Mouse (Mus musculus) lung, embryonic 15.5 days (tissue): ENCODE results near the gene Slc5a10. TPM values are rescaled to one million over a fixed set of nuclear protein-coding genes. Genes with fewer than 3 reads are reported as not detected.
A peak's percentile ranks its signal among the peaks of the same experiment; 100 is the strongest.

Source experiments
- ATAC-seq: fragments of 200-750 bp; cut with Nextera tagmentation; 2 replicates; pipeline ENCODE4 v1.8.0; 2017; ENCODE audit warnings: moderate number of reproducible peaks, borderline replicate concordance; ENCODE audit not compliant: low FRiP score, low TSS enrichment; ENCODE audit errors: extremely low read depth
- H3K27ac ChIP-seq: fragments of 300-500 bp; sonication (generic); 2 replicates; pipeline ENCODE4 v1.5.1; 2015; ENCODE audit warnings: moderate library complexity, mild to moderate bottlenecking, inconsistent platforms
- H3K27me3 ChIP-seq: fragments of 300-500 bp; sonication (generic); 2 replicates; pipeline ENCODE4 v1.6.1; 2015; ENCODE audit warnings: inconsistent platforms
- H3K36me3 ChIP-seq: fragments of 300-500 bp; sonication (generic); 2 replicates; pipeline ENCODE4 v1.6.1; 2015; ENCODE audit warnings: inconsistent platforms
- H3K4me1 ChIP-seq: fragments of 300-500 bp; sonication (generic); 2 replicates; pipeline ENCODE4 v1.6.1; 2015; ENCODE audit warnings: inconsistent platforms
- H3K4me2 ChIP-seq: fragments of 300-500 bp; sonication (generic); 2 replicates; pipeline ENCODE4 v1.6.1; 2015; ENCODE audit warnings: inconsistent platforms, mild to moderate bottlenecking, moderate library complexity
- H3K4me3 ChIP-seq: fragments of 300-500 bp; sonication (generic); 2 replicates; pipeline ENCODE4 v1.5.1; 2015; ENCODE audit warnings: mild to moderate bottlenecking, inconsistent platforms
- H3K9ac ChIP-seq: fragments of 300-500 bp; sonication (generic); 2 replicates; pipeline ENCODE4 v1.6.1; 2015; ENCODE audit warnings: inconsistent platforms
- H3K9me3 ChIP-seq: fragments of 300-500 bp; sonication (generic); 2 replicates; pipeline ENCODE4 v1.6.1; 2016; ENCODE audit warnings: inconsistent platforms
- WGBS: fragments of 180-500 bp; shearing (Covaris S2); methylation state at CpG from one replicate; pipeline ENCODE4 v1.1.7; 2015; 5-methylcytosine and 5-hydroxymethylcytosine counted together
- polyA plus RNA-seq: library from polyadenylated mRNA; unstranded; fragments of >200 nt; fragmentation: Nextera tagmentation; extraction: Ambion mirVana; gene quantifications from 2 replicates; pipeline ENCODE4 v1.2.1, GENCODE M21; 2015

The Slc5a10 gene
- polyA plus RNA-seq, 1 experiment from 2014 or later = not detected

DNA sequence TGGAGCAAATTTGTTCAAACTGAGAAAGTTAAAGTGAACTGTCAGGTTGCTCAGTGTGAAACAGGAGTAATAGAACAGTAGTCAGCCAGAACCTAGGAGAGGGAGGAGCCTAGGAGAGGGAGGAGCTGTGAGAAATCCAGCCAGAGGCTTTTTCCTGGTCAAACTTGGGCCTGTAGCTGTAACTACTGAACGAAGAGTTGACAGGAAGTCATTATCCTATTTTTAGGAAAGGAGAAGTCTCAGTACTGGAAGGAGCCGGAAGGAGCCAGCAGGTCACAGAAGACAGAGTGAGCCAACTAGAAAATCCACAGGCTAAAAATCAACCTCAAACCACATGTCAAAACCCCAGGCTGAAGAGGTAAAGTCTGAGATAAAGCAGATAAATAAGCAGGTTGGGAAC, 7.4 kb upstream of the Slc5a10 start:
- Histone ChIP-seq H3K9me3 (no peaks in the 10 kb centered on the region), H3K9ac (no peak overlapping the region), H3K36me3 (peaks cover 39% of the 10 kb centered on the region), H3K27me3 (no peaks in the 10 kb centered on the region), H3K4me1 (no peaks in the 10 kb centered on the region), H3K4me2 (no peak overlapping the region), H3K27ac (no peak overlapping the region), H3K4me3 (no peak overlapping the region)
- WGBS = 51% methylated on average over 2 of the region's 2 CpGs
- no peak for ATAC-seq

DNA sequence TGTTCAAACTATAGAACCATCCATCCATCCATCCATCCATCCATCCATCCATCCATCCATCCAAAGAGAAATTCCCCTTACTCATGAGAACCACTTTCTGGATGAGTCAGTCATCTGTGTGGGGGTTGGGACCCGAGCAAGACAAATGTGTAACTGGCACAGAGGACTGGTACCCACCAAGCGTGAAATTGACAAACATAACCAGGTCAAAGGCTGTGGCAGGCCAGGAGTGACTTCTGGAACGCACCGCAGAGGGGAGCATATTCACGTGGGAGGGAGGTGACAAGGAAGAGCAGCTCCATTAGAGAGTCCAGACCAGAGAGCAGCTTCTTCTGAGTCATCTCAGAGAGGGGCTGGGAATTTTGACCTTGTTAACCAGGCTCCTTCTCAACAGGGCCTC, 1.5 kb upstream of the Slc5a10 start:
- no peak overlapping the region for H3K4me3 ChIP-seq
- 0 out of 2 replicates have a peak, but pooled peaks cover under 1% of the 10 kb centered on the region for H3K36me3 ChIP-seq
- ATAC-seq = no peak
- no peaks in the 10 kb centered on the region for H3K9me3 ChIP-seq
- H3K4me1 ChIP-seq = no peaks in the 10 kb centered on the region
- H3K27me3 ChIP-seq = no peaks in the 10 kb centered on the region
- WGBS = 69% methylated on average over 5 of the region's 5 CpGs
- H3K27ac ChIP-seq = no peak overlapping the region
- H3K4me2 ChIP-seq = no peak overlapping the region
- no peak overlapping the region for H3K9ac ChIP-seq

DNA sequence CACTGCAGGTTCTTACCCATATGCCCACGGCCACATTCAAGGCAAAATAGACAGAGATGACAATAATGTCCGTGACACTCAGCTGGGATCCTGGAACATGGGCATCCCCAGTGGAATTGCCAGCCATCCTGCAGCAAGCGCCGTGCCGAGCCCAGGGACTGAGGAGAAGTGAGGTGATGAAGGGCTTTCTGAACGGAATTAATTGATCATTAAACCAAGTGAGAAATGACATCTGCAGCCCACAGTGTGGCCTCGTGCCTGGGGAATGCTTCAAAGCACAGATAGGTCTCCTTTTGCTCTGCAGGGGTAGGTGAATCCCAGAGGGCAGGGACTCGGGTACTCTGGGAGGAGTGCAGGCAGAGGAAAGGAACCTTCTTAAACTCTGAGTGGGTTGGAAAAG, 800 bp downstream of the Slc5a10 start:
- Histone ChIP-seq H3K36me3 (no peaks in the 10 kb centered on the region), H3K4me3 (no peak overlapping the region), H3K27ac (no peak overlapping the region), H3K4me2 (no peak overlapping the region), H3K9ac (no peak overlapping the region), H3K27me3 (no peaks in the 10 kb centered on the region), H3K4me1 (no peaks in the 10 kb centered on the region), H3K9me3 (no peaks in the 10 kb centered on the region)
- WGBS = 70% methylated on average over 8 of the region's 8 CpGs
- ATAC-seq = no peak

DNA sequence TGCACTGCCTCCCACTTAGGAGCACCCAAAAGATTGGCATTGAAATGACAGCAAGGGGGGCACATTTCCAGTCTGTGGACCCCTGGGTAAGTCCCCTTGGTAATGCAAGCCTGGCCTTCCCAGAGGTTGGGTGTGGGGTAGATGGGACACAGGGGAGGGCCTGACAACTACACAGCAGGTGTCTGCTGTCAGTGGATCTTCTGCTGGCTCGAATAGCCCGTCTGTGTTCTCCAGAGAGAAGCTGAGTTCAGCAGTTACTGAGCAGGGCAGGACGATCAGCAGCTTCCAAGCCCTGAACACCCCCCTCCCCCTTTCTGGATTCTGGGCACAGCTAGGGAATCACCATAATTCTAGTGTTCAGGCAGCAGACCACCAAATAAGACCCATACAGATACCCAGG, 1.2 kb downstream of the Slc5a10 start:
- no peaks in the 10 kb centered on the region for H3K27me3 ChIP-seq
- H3K4me2 ChIP-seq = no peak overlapping the region
- no peaks in the 10 kb centered on the region for H3K4me1 ChIP-seq
- no peaks in the 10 kb centered on the region for H3K9me3 ChIP-seq
- no peak overlapping the region for H3K4me3 ChIP-seq
- no peak overlapping the region for H3K27ac ChIP-seq
- ATAC-seq = no peak
- H3K9ac ChIP-seq = no peak overlapping the region
- WGBS = 23% methylated on average over 3 of the region's 3 CpGs
- no peaks in the 10 kb centered on the region for H3K36me3 ChIP-seq

DNA sequence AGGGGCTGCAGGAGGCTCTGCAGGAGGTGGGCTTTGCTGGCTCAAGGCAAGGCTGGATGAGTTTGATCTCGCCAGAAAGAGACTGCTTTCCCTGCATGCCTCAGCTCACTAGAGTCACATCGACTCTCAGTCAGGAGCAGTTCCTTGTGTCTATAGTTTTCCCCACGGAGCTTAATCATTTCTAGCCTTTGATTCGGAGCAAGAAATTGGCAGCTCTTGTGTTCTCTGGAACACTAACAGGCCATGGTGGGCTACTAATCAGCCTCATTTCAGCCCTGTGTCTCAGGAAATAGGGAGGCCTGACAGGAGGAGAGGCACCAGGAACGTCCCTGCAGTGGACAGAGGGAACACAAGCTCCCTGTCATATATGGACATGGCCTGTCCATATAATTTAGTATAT, 2.6 kb downstream of the Slc5a10 start:
- no peak overlapping the region for H3K27ac ChIP-seq
- H3K36me3 ChIP-seq = no peaks in the 10 kb centered on the region
- H3K9me3 ChIP-seq = no peaks in the 10 kb centered on the region
- ATAC-seq = no peak
- H3K4me2 ChIP-seq = no peak overlapping the region
- no peaks in the 10 kb centered on the region for H3K4me1 ChIP-seq
- H3K27me3 ChIP-seq = no peaks in the 10 kb centered on the region
- H3K9ac ChIP-seq = no peak overlapping the region
- 69% methylated on average over 5 of the region's 5 CpGs for WGBS
- no peak overlapping the region for H3K4me3 ChIP-seq

DNA sequence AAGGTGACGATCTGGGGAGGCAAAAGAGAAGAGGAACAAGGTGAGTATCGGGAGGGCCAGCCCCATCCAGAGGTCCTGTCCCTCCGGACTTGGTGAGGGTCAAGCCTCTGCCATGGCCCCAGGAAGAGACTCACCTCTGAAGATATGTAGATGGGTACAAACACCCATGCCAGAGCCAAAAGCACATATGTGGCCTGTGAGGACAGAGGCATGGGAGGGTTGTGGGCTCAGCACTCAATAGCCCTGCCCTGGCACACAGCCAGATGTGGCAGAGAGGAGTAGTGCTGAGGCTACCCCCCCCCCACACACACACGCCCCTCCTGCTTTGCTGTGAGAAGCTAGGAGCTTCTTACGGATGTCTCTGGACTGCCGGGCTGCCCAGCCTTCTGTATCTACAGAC, 5.5 kb downstream of the Slc5a10 start:
- ATAC-seq = peak; percentile 29
- H3K27ac ChIP-seq = no peak overlapping the region
- 58% methylated on average over 6 of the region's 6 CpGs for WGBS

DNA sequence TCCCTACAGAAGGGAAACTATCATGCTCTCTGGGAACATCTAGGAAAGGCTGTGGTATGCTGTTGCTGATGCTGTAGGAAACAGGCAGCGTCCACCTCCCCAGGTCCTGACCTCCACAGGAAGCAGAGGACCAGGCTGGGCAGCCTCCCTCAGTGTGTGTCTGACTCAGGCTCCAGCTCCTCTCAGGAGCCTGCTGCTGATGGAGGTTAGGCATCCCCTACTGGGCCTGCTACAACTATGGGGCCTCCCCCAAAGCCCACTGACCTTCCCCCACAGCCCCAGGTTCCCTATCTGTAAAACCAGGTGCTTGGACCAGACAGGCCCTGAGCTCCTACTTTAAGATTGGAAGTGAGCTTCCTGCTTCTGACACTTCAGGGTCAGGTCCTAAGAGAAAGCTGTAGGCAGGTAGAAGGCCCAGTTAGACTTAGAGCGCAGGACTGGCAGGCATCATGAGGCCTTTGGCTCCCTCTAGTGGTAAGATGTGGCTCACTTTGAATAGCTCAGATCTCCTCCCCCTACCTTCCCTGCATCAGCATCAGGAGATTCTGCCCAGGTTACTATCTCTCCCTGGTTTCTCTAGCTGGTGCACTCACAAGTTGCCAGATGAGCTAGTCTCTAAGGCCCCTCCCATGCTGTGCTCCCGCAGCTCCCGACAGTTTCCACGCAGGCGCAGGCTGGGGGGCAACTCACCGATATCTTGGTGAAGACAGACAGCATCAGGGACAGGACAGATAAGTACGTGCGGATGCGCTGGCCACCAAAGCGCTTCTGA, 6.1 kb downstream of the Slc5a10 start:
- Histone ChIP-seq H3K9ac (no peak overlapping the region), H3K4me2 (no peak overlapping the region), H3K27me3 (no peaks in the 10 kb centered on the region), H3K27ac (no peak overlapping the region), H3K4me3 (no peak overlapping the region), H3K9me3 (no peaks in the 10 kb centered on the region), H3K4me1 (no peaks in the 10 kb centered on the region), H3K36me3 (no peaks in the 10 kb centered on the region)
- WGBS = 40% methylated on average over 11 of the region's 11 CpGs
- ATAC-seq = peak; percentile 73

More for the DNA sequence above, 5.5 kb downstream of the Slc5a10 start:
- no peak overlapping the region for H3K4me3 ChIP-seq
- no peak overlapping the region for H3K9ac ChIP-seq
- H3K9me3 ChIP-seq = no peaks in the 10 kb centered on the region
- H3K27me3 ChIP-seq = no peaks in the 10 kb centered on the region
- H3K36me3 ChIP-seq = no peaks in the 10 kb centered on the region
- H3K4me1 ChIP-seq = no peaks in the 10 kb centered on the region
- no peak overlapping the region for H3K4me2 ChIP-seq

DNA sequence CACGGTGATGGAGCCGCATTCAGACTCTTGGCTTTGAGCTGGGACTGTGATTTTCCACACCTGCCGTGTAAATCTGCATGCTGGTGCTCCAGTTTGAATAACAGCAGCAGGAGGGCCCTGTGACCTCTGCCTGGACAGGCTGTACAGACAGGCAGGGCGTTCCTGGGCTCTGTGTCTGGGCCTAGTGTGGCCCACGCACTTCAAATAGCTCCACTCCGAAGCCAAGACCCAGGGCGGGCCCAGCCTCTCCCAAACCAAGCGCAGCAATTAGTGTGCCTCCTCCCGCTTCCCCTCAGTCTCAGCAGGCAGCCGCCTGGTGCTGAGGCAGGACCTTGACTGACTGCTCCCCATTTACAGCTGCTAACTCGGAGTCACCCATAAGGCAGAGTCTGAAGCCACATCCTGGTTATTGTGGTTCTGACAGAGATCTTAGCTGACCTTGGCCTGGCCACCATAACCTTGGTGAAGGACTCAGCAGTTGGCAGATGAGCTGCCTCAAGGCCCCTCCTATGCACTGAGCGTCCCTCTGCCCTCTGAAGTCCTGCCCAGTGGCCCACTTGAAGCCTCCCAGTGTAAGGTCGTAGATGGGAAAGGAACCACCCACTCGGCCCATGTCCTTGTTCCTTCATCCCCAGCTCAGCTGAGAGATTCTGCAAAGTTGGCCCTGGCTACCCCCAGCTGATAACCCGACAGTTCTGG, 7.3 kb downstream of the Slc5a10 start:
- Histone ChIP-seq H3K9ac (no peak overlapping the region), H3K4me3 (no peak overlapping the region), H3K27ac (no peak overlapping the region), H3K27me3 (no peaks in the 10 kb centered on the region), H3K9me3 (no peaks in the 10 kb centered on the region), H3K36me3 (no peaks in the 10 kb centered on the region), H3K4me1 (no peaks in the 10 kb centered on the region), H3K4me2 (no peak overlapping the region)
- no peak for ATAC-seq
- 57% methylated on average over 15 of the region's 15 CpGs for WGBS

DNA sequence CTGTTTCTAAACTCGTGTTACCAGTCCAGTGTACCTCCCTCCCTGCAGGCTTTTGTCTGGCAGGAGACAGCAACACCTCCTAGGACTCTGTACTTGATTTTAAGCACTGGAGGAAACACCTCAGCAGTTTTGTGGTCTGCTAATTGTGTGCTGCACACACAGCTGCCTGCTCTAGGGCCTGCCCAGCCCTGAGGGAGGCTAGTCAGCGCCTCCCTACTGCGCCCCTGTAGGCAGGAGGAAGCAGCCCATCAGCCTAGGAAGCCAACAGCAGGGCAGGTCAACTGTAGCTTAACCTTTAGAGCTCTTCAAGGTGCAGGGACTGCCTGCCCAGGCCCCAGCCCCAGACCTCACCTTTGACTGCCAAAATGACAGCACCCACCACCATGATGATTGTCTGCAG, 11.7 kb downstream of the Slc5a10 start:
- Histone ChIP-seq H3K9ac (no peak overlapping the region), H3K4me1 (no peaks in the 10 kb centered on the region), H3K36me3 (no peaks in the 10 kb centered on the region), H3K9me3 (no peaks in the 10 kb centered on the region), H3K4me3 (no peak overlapping the region), H3K4me2 (no peak overlapping the region), H3K27ac (no peak overlapping the region), H3K27me3 (no peaks in the 10 kb centered on the region)
- no peak for ATAC-seq
- WGBS = 56% methylated on average over 3 of the region's 3 CpGs

DNA sequence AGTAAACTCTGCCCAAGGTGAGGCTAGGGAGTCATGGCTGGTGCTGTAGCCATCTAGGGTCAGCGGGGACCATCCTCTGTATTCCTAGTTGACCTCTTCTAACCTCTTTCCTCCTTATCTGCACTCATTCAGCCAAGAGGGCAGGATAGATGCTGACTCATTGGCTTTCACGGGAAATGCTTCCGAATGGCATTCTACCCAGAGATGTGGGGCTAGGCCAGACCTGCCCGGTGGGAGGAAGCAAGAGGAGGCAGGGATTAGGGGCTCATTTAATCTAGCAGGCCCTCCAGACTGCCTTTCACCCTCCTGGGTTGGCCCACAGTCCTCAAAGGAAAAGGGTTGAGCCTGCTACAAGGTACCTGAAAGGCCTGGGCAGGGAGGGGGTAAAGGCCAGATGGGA, 14.4 kb downstream of the Slc5a10 start:
- no peak overlapping the region for H3K4me3 ChIP-seq
- ATAC-seq = no peak
- H3K27ac ChIP-seq = no peak overlapping the region
- H3K4me1 ChIP-seq = no peaks in the 10 kb centered on the region
- H3K27me3 ChIP-seq = no peaks in the 10 kb centered on the region
- 57% methylated on average over 4 of the region's 4 CpGs for WGBS
- H3K9ac ChIP-seq = no peak overlapping the region
- H3K9me3 ChIP-seq = no peaks in the 10 kb centered on the region
- no peaks in the 10 kb centered on the region for H3K36me3 ChIP-seq
- no peak overlapping the region for H3K4me2 ChIP-seq

DNA sequence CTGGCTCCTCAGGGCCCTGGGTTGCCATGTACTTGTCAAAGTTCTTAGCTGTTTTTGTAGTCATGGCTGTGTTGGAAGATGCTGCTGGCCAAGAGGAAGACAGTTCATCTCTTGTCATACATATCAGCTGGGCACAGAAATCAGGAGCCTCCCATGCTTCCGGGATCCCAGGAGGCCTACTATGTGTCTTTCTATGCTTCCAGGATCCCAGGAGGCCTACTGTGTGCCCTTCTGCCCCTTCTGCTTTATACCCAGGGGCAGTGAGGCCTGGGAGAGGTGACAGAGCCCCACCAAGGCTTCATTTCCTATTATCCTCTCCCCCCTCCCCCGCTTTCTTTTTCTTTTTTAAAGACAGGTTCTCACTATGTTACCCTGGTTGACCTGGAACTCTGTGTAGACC, 15.0 kb downstream of the Slc5a10 start:
- Histone ChIP-seq H3K27ac (no peak overlapping the region), H3K9me3 (no peaks in the 10 kb centered on the region), H3K9ac (no peak overlapping the region), H3K36me3 (no peaks in the 10 kb centered on the region), H3K4me2 (no peak overlapping the region), H3K27me3 (no peaks in the 10 kb centered on the region), H3K4me3 (no peak overlapping the region), H3K4me1 (no peaks in the 10 kb centered on the region)
- WGBS = 80% methylated on average over 2 of the region's 2 CpGs
- ATAC-seq = no peak

DNA sequence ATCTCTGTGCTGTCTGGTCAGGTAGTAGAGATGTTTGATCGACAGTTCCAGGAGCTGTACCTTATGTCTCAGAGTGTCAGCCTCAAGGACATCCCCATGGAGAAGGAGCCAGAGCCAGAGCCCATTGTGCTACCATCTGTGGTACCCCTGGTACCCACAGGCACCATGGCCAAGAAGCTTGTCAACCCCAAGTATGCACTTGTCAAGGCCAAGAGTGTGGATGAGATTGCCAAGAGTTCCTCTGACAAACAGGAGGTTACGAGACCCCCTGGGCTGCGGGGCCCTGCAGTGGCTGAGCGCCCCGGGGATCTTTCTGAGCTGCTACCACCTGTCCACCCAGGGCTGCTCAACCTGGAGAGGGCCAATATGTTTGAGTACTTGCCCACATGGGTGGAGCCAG, 18.1 kb downstream of the Slc5a10 start:
- no peaks in the 10 kb centered on the region for H3K9me3 ChIP-seq
- 90% methylated on average over 5 of the region's 5 CpGs for WGBS
- H3K27me3 ChIP-seq = no peaks in the 10 kb centered on the region
- no peak for ATAC-seq
- no peak overlapping the region for H3K9ac ChIP-seq
- H3K27ac ChIP-seq = no peak overlapping the region
- no peak overlapping the region for H3K4me3 ChIP-seq
- H3K4me2 ChIP-seq = no peak overlapping the region
- H3K36me3 ChIP-seq = no peaks in the 10 kb centered on the region
- H3K4me1 ChIP-seq = no peaks in the 10 kb centered on the region
